Mouse (Mus musculus) liver, adult 2 months (tissue): ENCODE measurements around the gene Dock3.

Experiments used
- CTCF ChIP-seq: fragments of 200-500 bp; IDR thresholded peaks from 2 replicates; pipeline ENCODE4 v1.5.1; 2011; ENCODE audit warnings: low read depth, low read length, control low read depth
- POLR2A ChIP-seq: fragments of 200-500 bp; IDR thresholded peaks from 2 replicates; pipeline ENCODE4 v1.6.1; 2011; ENCODE audit warnings: low read length, control low read depth; ENCODE audit not compliant: insufficient read depth; ENCODE audit errors: extremely low read depth

- no peak for TF ChIP-seq CTCF
- no peak for TF ChIP-seq POLR2A
Measured at GRCm38 (mm10) chr9:107260429-107260828, 28.7 kb upstream of the Dock3 start.
